Mouse (Mus musculus): ENCODE measurements at regions not wholly inside any gene's neighbourhood (a gene's known extent, or its start where the extent isn't known, plus 50 kb on each side); places are given as distances from the start of the nearest gene placed in this dataset.

- Histone ChIP-seq H3K36me3 (ENCODE audit: control insufficient read depth, insufficient read depth, low read length) (no peaks in the 10 kb centered on the region), H3K9me3 (ENCODE audit: control insufficient read depth, low read length) (no peaks in the 10 kb centered on the region), H3K4me1 (ENCODE audit: control insufficient read depth, insufficient read depth, low read depth, low read length) (no peaks in the 10 kb centered on the region), H3K9ac (ENCODE audit: low read depth, low read length) (no peak overlapping the region), H3K27me3 (replicated peaks; ENCODE audit: control insufficient read depth, insufficient read depth, low read length) (no peaks in the 10 kb centered on the region), H3K4me2 (ENCODE audit: low read length) (no peak overlapping the region), H3K27ac (ENCODE audit: low read depth, low read length) (no peak overlapping the region), H3K4me3 (ENCODE audit: low read length) (no peak overlapping the region)
- no peak for ATAC-seq
- WGBS = 76% methylated on average over 8 of the region's 8 CpGs
Observed at GRCm38 (mm10) chr9:83283249-83283648, 136.8 kb upstream of the Hmgn3 start.

GRCm38 (mm10) chr9:83277791-83278190 lies 131.3 kb upstream of the Hmgn3 start:
- ATAC-seq = no peak
- H3K4me3 ChIP-seq (ENCODE audit: low read length) = no peak overlapping the region
- 80% methylated on average over 5 of the region's 5 CpGs for whole genome bisulfite sequencing
- no peak overlapping the region for H3K9ac ChIP-seq (ENCODE audit: low read depth, low read length)
- no peak overlapping the region for H3K27ac ChIP-seq (ENCODE audit: low read depth, low read length)
- no peaks in the 10 kb centered on the region for H3K4me1 ChIP-seq (ENCODE audit: control insufficient read depth, insufficient read depth, low read depth, low read length)
- no peaks in the 10 kb centered on the region for H3K27me3 ChIP-seq (replicated peaks; ENCODE audit: control insufficient read depth, insufficient read depth, low read length)
- H3K4me2 ChIP-seq (ENCODE audit: low read length) = no peak overlapping the region
- H3K9me3 ChIP-seq (ENCODE audit: control insufficient read depth, low read length) = no peaks in the 10 kb centered on the region
- H3K36me3 ChIP-seq (ENCODE audit: control insufficient read depth, insufficient read depth, low read length) = no peaks in the 10 kb centered on the region

DNA sequence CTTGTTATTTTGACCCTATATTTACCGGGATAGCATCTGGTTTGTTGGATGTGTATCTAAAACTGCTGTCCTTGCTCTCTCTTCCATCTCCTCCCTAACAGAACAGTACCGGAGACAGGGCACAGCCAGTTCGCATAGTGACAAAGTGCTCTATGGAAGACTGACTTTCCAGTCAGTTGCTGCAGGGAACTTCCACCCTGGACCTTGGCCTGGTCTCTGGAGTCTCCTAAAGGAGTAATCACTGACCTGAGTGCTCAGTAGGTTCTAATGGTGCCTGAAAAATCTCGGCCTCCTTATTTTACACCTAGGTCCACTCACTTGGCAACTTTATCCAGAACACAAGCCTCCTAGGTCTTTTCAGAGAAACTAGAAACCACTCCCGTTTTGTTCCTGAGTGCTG lies 130.9 kb upstream of the Hmgn3 start:
- Histone ChIP-seq H3K4me3 (ENCODE audit: low read length) (no peak overlapping the region), H3K27me3 (replicated peaks; ENCODE audit: control insufficient read depth, insufficient read depth, low read length) (no peaks in the 10 kb centered on the region), H3K27ac (ENCODE audit: low read depth, low read length) (no peak overlapping the region), H3K9me3 (ENCODE audit: control insufficient read depth, low read length) (no peaks in the 10 kb centered on the region), H3K9ac (ENCODE audit: low read depth, low read length) (no peak overlapping the region), H3K4me2 (ENCODE audit: low read length) (no peak overlapping the region), H3K4me1 (ENCODE audit: control insufficient read depth, insufficient read depth, low read depth, low read length) (no peaks in the 10 kb centered on the region), H3K36me3 (ENCODE audit: control insufficient read depth, insufficient read depth, low read length) (no peaks in the 10 kb centered on the region)
- ATAC-seq = no peak
- WGBS = 87% methylated on average over 5 of the region's 5 CpGs

- no peak for ATAC-seq
- 93% methylated on average over 5 of the region's 5 CpGs for WGBS
Observed at GRCm38 (mm10) chr9:83276291-83276690, 129.8 kb upstream of the Hmgn3 start.

GRCm38 (mm10) chr9:83273361-83273975 lies 127.0 kb upstream of the Hmgn3 start:
- H3K27ac ChIP-seq (ENCODE audit: low read depth, low read length) = no peak overlapping the region
- no peaks in the 10 kb centered on the region for H3K27me3 ChIP-seq (replicated peaks; ENCODE audit: control insufficient read depth, insufficient read depth, low read length)
- no peaks in the 10 kb centered on the region for H3K36me3 ChIP-seq (ENCODE audit: control insufficient read depth, insufficient read depth, low read length)
- no peak overlapping the region for H3K9ac ChIP-seq (ENCODE audit: low read depth, low read length)
- H3K4me1 ChIP-seq (ENCODE audit: control insufficient read depth, insufficient read depth, low read depth, low read length) = no peaks in the 10 kb centered on the region
- no peak overlapping the region for H3K4me3 ChIP-seq (ENCODE audit: low read length)
- H3K9me3 ChIP-seq (ENCODE audit: control insufficient read depth, low read length) = no peaks in the 10 kb centered on the region
- no peak overlapping the region for H3K4me2 ChIP-seq (ENCODE audit: low read length)
- no peak for ATAC-seq
- WGBS = 83% methylated on average over 9 of the region's 9 CpGs

More at GRCm38 (mm10) chr9:83276291-83276690, 129.8 kb upstream of the Hmgn3 start:
- Histone ChIP-seq H3K4me1 (ENCODE audit: control insufficient read depth, insufficient read depth, low read depth, low read length) (no peaks in the 10 kb centered on the region), H3K9ac (ENCODE audit: low read depth, low read length) (no peak overlapping the region), H3K27me3 (replicated peaks; ENCODE audit: control insufficient read depth, insufficient read depth, low read length) (no peaks in the 10 kb centered on the region), H3K27ac (ENCODE audit: low read depth, low read length) (no peak overlapping the region), H3K36me3 (ENCODE audit: control insufficient read depth, insufficient read depth, low read length) (no peaks in the 10 kb centered on the region), H3K4me3 (ENCODE audit: low read length) (no peak overlapping the region), H3K9me3 (ENCODE audit: control insufficient read depth, low read length) (no peaks in the 10 kb centered on the region), H3K4me2 (ENCODE audit: low read length) (no peak overlapping the region)

GRCm38 (mm10) chr9:83265736-83266135 lies 119.3 kb upstream of the Hmgn3 start:
- 56% methylated on average over 6 of the region's 6 CpGs for WGBS
- H3K9ac ChIP-seq (ENCODE audit: low read depth, low read length) = no peak overlapping the region
- H3K9me3 ChIP-seq (ENCODE audit: control insufficient read depth, low read length) = no peaks in the 10 kb centered on the region
- no peaks in the 10 kb centered on the region for H3K4me1 ChIP-seq (ENCODE audit: control insufficient read depth, insufficient read depth, low read depth, low read length)
- H3K27ac ChIP-seq (ENCODE audit: low read depth, low read length) = no peak overlapping the region
- H3K36me3 ChIP-seq (ENCODE audit: control insufficient read depth, insufficient read depth, low read length) = no peaks in the 10 kb centered on the region
- H3K4me2 ChIP-seq (ENCODE audit: low read length) = no peak overlapping the region
- no peak overlapping the region for H3K4me3 ChIP-seq (ENCODE audit: low read length)
- ATAC-seq = no peak
- no peaks in the 10 kb centered on the region for H3K27me3 ChIP-seq (replicated peaks; ENCODE audit: control insufficient read depth, insufficient read depth, low read length)

DNA sequence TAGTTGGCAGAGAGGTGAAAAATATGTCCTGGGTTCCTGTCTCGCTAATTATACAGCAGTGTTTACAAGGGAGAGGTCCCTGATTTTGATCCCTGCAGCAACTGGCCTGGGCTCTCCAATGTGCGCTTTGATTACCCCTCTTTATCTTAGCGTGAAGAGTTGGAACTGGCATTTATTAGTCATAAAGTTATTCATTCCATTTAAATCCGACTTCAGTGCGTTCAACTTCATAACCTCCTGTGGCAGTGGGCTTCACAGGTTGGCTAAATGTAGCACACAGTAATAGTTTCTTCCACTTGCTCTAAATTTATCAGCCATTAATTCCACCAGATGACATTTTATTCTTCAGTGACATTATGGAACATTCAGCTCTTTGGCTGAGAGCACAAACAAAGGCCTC lies 113.0 kb upstream of the Hmgn3 start:
- ATAC-seq = no peak
- Histone ChIP-seq H3K9me3 (ENCODE audit: control insufficient read depth, low read length) (no peaks in the 10 kb centered on the region), H3K27ac (ENCODE audit: low read depth, low read length) (no peak overlapping the region), H3K9ac (ENCODE audit: low read depth, low read length) (no peak overlapping the region), H3K4me2 (ENCODE audit: low read length) (no peak overlapping the region), H3K27me3 (replicated peaks; ENCODE audit: control insufficient read depth, insufficient read depth, low read length) (no peaks in the 10 kb centered on the region), H3K4me3 (ENCODE audit: low read length) (no peak overlapping the region), H3K4me1 (ENCODE audit: control insufficient read depth, insufficient read depth, low read depth, low read length) (no peaks in the 10 kb centered on the region), H3K36me3 (ENCODE audit: control insufficient read depth, insufficient read depth, low read length) (no peaks in the 10 kb centered on the region)
- 79% methylated on average over 5 of the region's 5 CpGs for WGBS

GRCm38 (mm10) chr9:83258986-83259385 lies 112.5 kb upstream of the Hmgn3 start:
- no peak for ATAC-seq
- Histone ChIP-seq H3K9ac (ENCODE audit: low read depth, low read length) (no peak overlapping the region), H3K4me2 (ENCODE audit: low read length) (no peak overlapping the region), H3K36me3 (ENCODE audit: control insufficient read depth, insufficient read depth, low read length) (no peaks in the 10 kb centered on the region), H3K4me3 (ENCODE audit: low read length) (no peak overlapping the region), H3K27me3 (replicated peaks; ENCODE audit: control insufficient read depth, insufficient read depth, low read length) (no peaks in the 10 kb centered on the region), H3K4me1 (ENCODE audit: control insufficient read depth, insufficient read depth, low read depth, low read length) (no peaks in the 10 kb centered on the region), H3K27ac (ENCODE audit: low read depth, low read length) (no peak overlapping the region), H3K9me3 (ENCODE audit: control insufficient read depth, low read length) (no peaks in the 10 kb centered on the region)
- WGBS = 86% methylated on average over 3 of the region's 3 CpGs

GRCm38 (mm10) chr9:83258476-83258875 lies 112.0 kb upstream of the Hmgn3 start:
- H3K4me1 ChIP-seq (ENCODE audit: control insufficient read depth, insufficient read depth, low read depth, low read length) = no peaks in the 10 kb centered on the region
- no peak overlapping the region for H3K4me2 ChIP-seq (ENCODE audit: low read length)
- no peak overlapping the region for H3K27ac ChIP-seq (ENCODE audit: low read depth, low read length)
- no peak overlapping the region for H3K9ac ChIP-seq (ENCODE audit: low read depth, low read length)
- H3K9me3 ChIP-seq (ENCODE audit: control insufficient read depth, low read length) = no peaks in the 10 kb centered on the region
- ATAC-seq = no peak
- 84% methylated on average over 3 of the region's 3 CpGs for WGBS
- no peak overlapping the region for H3K4me3 ChIP-seq (ENCODE audit: low read length)
- no peaks in the 10 kb centered on the region for H3K36me3 ChIP-seq (ENCODE audit: control insufficient read depth, insufficient read depth, low read length)
- no peaks in the 10 kb centered on the region for H3K27me3 ChIP-seq (replicated peaks; ENCODE audit: control insufficient read depth, insufficient read depth, low read length)

DNA sequence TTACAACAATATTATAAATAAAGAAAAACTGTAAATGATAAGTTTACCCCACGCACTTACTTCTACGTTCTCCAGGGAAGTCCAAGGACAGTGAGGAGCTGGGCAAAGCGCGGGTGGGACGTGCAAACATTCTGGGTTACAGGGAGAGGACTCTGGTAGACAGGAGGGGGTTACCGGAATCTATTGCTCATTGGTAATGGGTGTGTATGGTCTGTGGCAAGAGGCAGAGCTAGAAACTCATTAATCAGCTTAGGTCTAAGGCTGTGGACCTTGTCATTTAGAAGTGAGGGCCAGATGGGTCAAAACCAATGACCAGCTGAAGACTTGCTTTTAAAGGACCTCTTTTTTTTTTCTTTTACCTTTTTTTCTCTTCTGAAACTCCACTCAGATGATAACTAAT lies 107.9 kb upstream of the Hmgn3 start:
- no peaks in the 10 kb centered on the region for H3K27me3 ChIP-seq (replicated peaks; ENCODE audit: control insufficient read depth, insufficient read depth, low read length)
- no peak overlapping the region for H3K9ac ChIP-seq (ENCODE audit: low read depth, low read length)
- H3K4me3 ChIP-seq (ENCODE audit: low read length) = no peak overlapping the region
- no peak for ATAC-seq
- H3K4me2 ChIP-seq (ENCODE audit: low read length) = no peak overlapping the region
- WGBS = 94% methylated on average over 6 of the region's 6 CpGs
- H3K27ac ChIP-seq (ENCODE audit: low read depth, low read length) = no peak overlapping the region
- H3K36me3 ChIP-seq (ENCODE audit: control insufficient read depth, insufficient read depth, low read length) = no peaks in the 10 kb centered on the region
- H3K9me3 ChIP-seq (ENCODE audit: control insufficient read depth, low read length) = no peaks in the 10 kb centered on the region
- H3K4me1 ChIP-seq (ENCODE audit: control insufficient read depth, insufficient read depth, low read depth, low read length) = no peaks in the 10 kb centered on the region

All from hindbrain, embryonic 16.5 days (tissue).